Comparison of ENCODE assay signal across 13 mouse cellular contexts in genomic region chr3:67280247-67280646, GRCm38 (mm10).
"Had no signal": no experiment of that assay in that cellular context is flagged by ENCODE, and none has a peak within 500 bp of the region (broad histone marks: within the 10 kb centered on the region; RNA-seq: fewer than 3 reads in every experiment).

No protein-coding gene starts in this region.

- H3K4me3 ChIP-seq: intestine, embryonic 15.5 days; layer of hippocampus, adult 2 months; limb, embryonic 13.5 days; midbrain, embryonic 15.5 days; neural tube, embryonic 12.5 days had no signal

- H3K4me1 ChIP-seq: intestine, embryonic 15.5 days; limb, embryonic 13.5 days; midbrain, embryonic 15.5 days; neural tube, embryonic 12.5 days had no signal

- H3K4me2 ChIP-seq: intestine, embryonic 15.5 days; limb, embryonic 13.5 days; midbrain, embryonic 11.5 days; midbrain, embryonic 15.5 days; neural tube, embryonic 12.5 days had no signal

- H3K27ac ChIP-seq: intestine, embryonic 15.5 days; layer of hippocampus, adult 2 months; limb, embryonic 13.5 days; midbrain, embryonic 15.5 days; neural tube, embryonic 12.5 days; stomach, postnatal 0 days had no signal

- H3K9me3 ChIP-seq: intestine, embryonic 15.5 days; limb, embryonic 13.5 days; midbrain, embryonic 15.5 days; neural tube, embryonic 12.5 days had no signal

- H3K27me3 ChIP-seq: intestine, embryonic 15.5 days; limb, embryonic 13.5 days; midbrain, embryonic 15.5 days; neural tube, embryonic 12.5 days had no signal

- DNase-seq: kidney, adult 18-20 months; kidney, postnatal 10 days; kidney, postnatal 4 days; left cerebral cortex, postnatal 4 days; lung, adult 18-20 months; thymus, postnatal 4 days had no signal

- ATAC-seq: intestine, embryonic 15.5 days; midbrain, embryonic 15.5 days had no signal

- H3K36me3 ChIP-seq: intestine, embryonic 15.5 days; limb, embryonic 13.5 days; midbrain, embryonic 15.5 days; neural tube, embryonic 12.5 days had no signal

- H3K9ac ChIP-seq: intestine, embryonic 15.5 days; limb, embryonic 13.5 days; midbrain, embryonic 15.5 days; neural tube, embryonic 12.5 days had no signal
